In the genomic region with DNA sequence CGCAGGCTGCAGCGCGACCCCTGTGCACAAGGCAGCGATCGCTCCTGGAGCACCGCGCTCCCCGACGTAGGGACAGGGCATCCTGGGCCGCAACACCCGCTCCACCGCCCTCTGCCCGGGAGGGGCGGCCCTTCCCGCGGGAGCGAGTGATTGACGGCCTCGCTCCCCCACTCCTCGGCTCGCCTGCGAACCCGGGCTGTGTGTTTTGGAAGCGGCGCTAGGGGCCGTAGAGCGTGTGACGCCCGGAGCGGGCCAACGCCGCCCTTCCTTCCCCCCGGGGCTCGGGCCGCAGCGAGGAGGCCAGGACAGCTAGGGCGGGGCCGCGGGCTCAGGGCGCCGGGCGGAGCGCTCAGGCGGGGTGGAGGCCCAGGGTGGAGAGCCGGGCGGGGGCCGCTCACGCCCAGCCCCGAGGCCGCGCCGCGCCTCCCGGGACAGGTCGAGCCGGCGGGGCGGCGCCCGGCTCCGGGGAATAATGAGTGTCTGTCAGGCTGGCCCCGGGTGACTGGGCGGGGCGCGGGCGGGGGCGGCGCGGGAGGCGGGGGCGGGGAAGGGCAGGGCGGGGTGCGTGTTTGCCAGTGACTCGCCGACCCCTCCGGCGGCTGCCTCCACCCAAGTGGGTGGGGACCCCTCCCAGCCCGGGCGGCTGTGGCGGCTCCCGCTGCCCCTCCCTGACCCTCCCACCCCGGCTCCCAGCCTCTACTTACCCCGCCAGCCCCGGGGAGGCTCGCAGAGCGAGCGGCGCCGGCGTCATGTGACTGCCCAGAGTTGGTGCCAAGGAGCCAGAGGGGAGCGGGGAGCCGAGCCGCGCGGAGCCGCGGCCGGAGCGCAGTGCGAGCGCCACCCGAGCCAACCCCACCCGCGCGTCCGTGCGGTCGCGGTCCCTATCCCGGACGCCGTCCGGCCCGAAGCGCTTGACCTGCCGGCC, we compare ENCODE assay signal across 8 mouse cellular contexts. TPM values are rescaled to one million over a fixed set of nuclear protein-coding genes. Genes with fewer than 3 reads are reported as not detected.
A peak's percentile ranks its signal among the peaks of the same experiment; 100 is the strongest.
DNase-seq lines count a peak whose midpoint lies in the region; ATAC-seq lines count a peak whose summit lies in the region.

A gene (plus strand): TSS at position 594 of the 925 bp plus-strand sequence.

- peaks cover 28% of the 10 kb centered on the region for H3K4me1 ChIP-seq in intestine, embryonic 14.5 days (replicated peaks; ENCODE audit: control insufficient read depth, insufficient read depth, low read length)
- H3K4me1 ChIP-seq in midbrain, embryonic 10.5 days, result peaks cover 48% of the 10 kb centered on the region

- peak within 1 kb of the TSS; percentile 98 for H3K9ac ChIP-seq in intestine, embryonic 14.5 days (ENCODE audit: low read length)

- peak within 1 kb of the TSS; percentile 99 for H3K27ac ChIP-seq in intestine, embryonic 14.5 days (ENCODE audit: low read depth)
- H3K27ac ChIP-seq in midbrain, embryonic 10.5 days (replicated peaks), result peak within 1 kb of the TSS; percentile 99

- H3K9me3 ChIP-seq in intestine, embryonic 14.5 days (ENCODE audit: control insufficient read depth, low read length), result 0 out of 2 replicates have a peak, but pooled peaks cover 4% of the 10 kb centered on the region
- H3K9me3 ChIP-seq in midbrain, embryonic 10.5 days (replicated peaks), result peaks cover 12% of the 10 kb centered on the region

- peak within 1 kb of the TSS; percentile 62 for H3K4me2 ChIP-seq in intestine, embryonic 14.5 days (ENCODE audit: low read length)

- under 1% methylated on average over 91 of the region's 116 CpGs for WGBS in intestine, embryonic 14.5 days
- WGBS in midbrain, embryonic 10.5 days, result under 1% methylated on average over 116 of the region's 116 CpGs

- H3K27me3 ChIP-seq in intestine, embryonic 14.5 days (replicated peaks; ENCODE audit: control insufficient read depth, insufficient read depth, low read length), result no peaks in the 10 kb centered on the region
- H3K27me3 ChIP-seq in midbrain, embryonic 10.5 days (ENCODE audit: low read depth, poor library complexity, severe bottlenecking), result no peaks in the 10 kb centered on the region

- intact Hi-C loops in gastrocnemius, postnatal 36 days (cut with DNase I), result no loop called here
- intact Hi-C loops in left cerebral cortex, postnatal 36 days (cut with DNase I), result loop anchor here (5.0 kb wide), 2 partner anchors 101 to 156 kb away; no protein-coding TSS in a partner anchor

- peak; percentile 98 for DNase-seq in adrenal gland, adult 2 months
- peak; percentile 95 for DNase-seq in embryo, embryonic 11 days
- peak; percentile 92 for DNase-seq in gastrocnemius, postnatal 36 days
- peak; percentile 93 for DNase-seq in intestine, embryonic 14.5 days (ENCODE audit: low spot score)
- peak; percentile 82 to 85 for DNase-seq in left cerebral cortex, postnatal 36 days (ENCODE audit: low spot score in 2 of 2)
- peak; percentile 94 for DNase-seq in midbrain, embryonic 10.5 days (ENCODE audit: low spot score)
- DNase-seq in right cerebral cortex, postnatal 4 days, result peak; percentile 74
- DNase-seq in yolk sac, embryonic 10.5 days (ENCODE audit: low spot score), result peak; percentile 98

- ATAC-seq in intestine, embryonic 14.5 days (replicated peaks; ENCODE audit: low FRiP score, low TSS enrichment, low read depth), result peak; percentile 96

- H3K36me3 ChIP-seq in intestine, embryonic 14.5 days (ENCODE audit: control insufficient read depth, insufficient read depth, low read length), result no peaks in the 10 kb centered on the region
- H3K36me3 ChIP-seq in midbrain, embryonic 10.5 days, result peaks cover 12% of the 10 kb centered on the region

- peak within 1 kb of the TSS; percentile 81 for H3K4me3 ChIP-seq in intestine, embryonic 14.5 days (ENCODE audit: low read depth, low read length)
- peak within 1 kb of the TSS; percentile 97 for H3K4me3 ChIP-seq in midbrain, embryonic 10.5 days

RNA-seq across cellular contexts. Expression of the gene that starts here (rescaled TPM):
- total RNA-seq in adrenal gland, adult 2 months (2021), result 10 to 100 TPM; 62.1 to 69.2 TPM
- 80.7 and 83.2 TPM in 2 replicates for polyA plus RNA-seq in adrenal gland, adult 2 months (2012; rRNA removed)
- total RNA-seq in gastrocnemius, postnatal 36 days (2021), result 10 to 100 TPM; 16.4 to 18.0 TPM
- polyA plus RNA-seq in intestine, embryonic 14.5 days (2014; fragmentation: Nextera tagmentation; extraction: Ambion mirVana), result 75.2 and 88.0 TPM in 2 replicates
- total RNA-seq in left cerebral cortex, postnatal 36 days (2021), result 10 to 100 TPM; 25.7 to 31.5 TPM
- 61.9 and 63.1 TPM in 2 replicates for polyA plus RNA-seq in midbrain, embryonic 10.5 days (2016; fragmentation: Nextera tagmentation; extraction: Ambion mirVana)

Comparison
In these comparisons a context has a peak if more than half of its experiments do, and no peak if none do; other contexts are left out.
1. Peak in every context shown above with its lines: DNase-seq, ATAC-seq, H3K4me3 ChIP-seq and H3K27ac ChIP-seq.